Mouse (Mus musculus) thymus, postnatal 36 days (tissue): ENCODE results near the gene Slc28a1.

ENCODE experiments used
- DNase-seq, 2 experiments: peaks; one replicate each; pipeline ENCODE4 v3.0.0; 2022; ENCODE audit warnings: mixed read lengths in 2 of 2

Slc28a1 gene

DNA sequence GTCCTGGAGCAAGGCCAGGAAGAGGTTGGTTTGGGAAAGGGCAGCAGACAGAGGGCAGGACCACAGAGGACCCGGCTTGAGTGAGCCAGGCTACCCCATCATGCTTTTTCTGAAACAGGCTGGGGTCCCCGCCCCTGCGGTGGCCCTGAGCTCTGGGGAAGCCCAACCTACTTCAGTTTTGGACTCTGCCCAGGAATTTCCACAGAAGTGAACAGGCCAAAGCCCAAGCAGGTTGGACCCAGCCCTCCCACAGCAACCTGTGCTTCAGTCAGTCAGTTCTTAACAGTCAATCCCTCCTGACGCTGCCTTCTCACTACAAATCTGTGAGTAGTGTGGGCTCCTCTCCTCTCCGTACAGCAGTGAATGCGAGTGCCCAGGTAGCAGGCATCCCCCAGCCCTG, at the start of gene Slc28a1:
TSS of gene Slc28a1 (plus strand) at position 245 of the 400 bp plus-strand sequence.
- DNase-seq: no peak

DNA sequence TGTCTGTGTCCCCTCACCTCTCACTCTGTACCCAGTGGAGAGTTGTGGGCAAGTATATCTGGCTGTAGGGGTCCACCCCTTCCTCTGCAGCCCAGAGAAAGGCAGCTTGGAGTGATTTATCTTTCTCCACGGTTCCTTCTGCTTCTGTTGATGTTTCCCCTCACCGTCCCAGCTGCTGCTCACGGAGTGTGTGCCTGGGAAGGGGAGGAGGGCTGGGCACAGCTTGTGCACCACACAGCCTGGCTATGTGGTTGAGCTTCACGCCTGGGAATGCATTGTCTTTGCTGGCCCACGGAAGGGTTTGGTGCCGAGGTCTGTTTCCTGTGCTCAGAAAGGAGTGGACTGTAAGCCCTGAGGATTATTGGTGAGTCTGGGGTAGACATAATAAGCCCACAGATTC, 47.9 kb upstream of the Slc28a1 start:
- no peak for DNase-seq

DNA sequence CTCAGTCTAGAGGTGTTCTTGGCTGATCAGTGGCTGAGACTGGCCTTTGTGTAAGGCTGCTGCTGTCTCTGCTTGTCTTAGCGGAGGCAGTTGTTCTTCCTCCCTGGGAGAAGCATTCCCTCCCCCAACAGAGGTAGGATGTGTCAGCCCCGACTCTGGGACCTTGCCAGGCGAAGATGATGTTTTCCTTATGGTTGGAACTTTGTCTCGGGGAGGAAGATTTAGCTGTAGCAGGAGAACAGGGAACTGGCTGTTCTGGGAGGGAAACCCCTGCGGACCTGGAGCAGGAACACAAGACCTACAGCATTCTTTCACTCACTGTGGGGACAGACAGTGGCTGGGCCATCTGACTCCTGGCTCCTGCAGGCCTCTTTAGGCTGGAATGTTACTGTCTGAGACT, 42.1 kb upstream of the Slc28a1 start:
- no peak for DNase-seq

DNA sequence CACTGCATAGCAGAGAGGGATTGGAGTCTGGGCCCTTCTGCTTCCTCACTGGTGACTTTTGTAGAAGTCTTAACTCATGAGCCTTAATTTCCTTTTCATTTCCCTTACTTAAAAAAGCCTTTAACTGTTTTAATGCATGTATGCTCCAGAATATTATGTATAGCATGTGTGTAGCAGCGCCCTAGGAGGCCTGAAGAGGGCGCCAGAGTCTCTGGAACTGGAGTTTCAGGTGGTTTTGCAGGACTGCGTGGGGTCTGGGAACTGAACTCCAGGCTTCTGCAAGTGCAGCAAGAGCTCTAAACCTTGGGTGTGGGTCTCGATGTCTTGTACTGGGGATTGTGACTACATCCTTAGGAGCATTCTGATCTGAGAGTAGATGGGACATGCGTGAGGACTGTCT, 41.3 kb upstream of the Slc28a1 start:
- DNase-seq: peak; percentile 20 to 22

DNA sequence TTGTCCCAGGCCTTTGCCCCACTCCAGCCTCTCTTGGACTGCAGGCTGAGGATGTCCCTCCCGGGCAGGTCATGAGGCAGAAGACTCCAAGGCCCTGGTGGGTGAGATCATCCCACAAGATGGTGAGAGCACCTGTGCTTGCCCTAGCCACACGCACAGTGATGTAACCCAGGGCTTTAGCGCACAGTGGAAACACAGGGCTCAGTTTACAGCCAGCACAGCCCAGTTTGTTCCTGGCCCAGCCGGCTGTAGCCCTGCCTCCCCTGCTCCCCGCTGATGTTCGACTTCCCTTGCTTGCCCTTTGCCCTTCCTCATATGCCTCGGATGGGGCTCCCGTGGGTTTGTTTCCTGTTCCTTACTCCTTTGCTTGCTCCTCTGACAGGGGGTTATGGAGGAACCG, 40.1 kb upstream of the Slc28a1 start:
- DNase-seq: peak; percentile 44 to 64

DNA sequence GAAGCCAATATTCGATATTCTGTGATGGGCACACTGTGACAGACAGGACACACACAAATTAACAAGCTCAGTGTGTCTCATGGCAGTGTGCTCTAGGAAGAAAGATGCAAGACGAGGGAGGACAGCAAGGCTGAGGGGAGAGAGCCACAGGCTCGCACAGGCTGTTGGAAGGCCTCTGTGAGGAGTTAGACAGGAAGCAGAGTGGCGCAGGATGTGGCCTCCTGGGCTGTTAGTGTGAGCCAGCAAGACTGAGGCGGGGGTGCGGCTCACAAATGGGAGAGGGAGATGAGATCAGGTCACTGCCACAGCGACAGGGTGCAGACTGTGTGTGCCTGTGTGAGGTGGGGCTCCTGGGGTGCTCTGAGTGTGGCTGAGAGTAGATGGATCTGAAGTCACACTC, 39.3 kb upstream of the Slc28a1 start:
- peak; percentile 73 to 84 for DNase-seq

DNA sequence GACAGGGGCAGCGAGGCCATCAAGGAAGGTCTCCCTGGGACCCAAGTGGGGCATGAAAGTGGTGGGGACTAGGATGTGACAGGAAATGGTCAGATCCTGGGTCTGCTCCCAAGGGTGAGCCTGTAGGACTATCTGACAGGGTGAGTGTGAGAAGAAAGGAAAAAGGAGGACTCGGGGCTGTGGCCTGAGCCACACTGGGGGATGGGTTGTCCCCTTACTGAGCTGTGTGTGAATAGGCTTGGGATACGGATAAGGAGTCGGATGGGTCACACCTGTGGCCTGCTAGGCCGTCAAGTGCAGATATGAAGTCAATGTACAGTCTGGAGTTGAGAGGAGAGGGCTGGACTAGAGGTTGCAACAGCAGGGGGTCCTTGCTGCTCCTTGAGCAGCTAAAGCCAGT, 38.9 kb upstream of the Slc28a1 start:
- no peak for DNase-seq

DNA sequence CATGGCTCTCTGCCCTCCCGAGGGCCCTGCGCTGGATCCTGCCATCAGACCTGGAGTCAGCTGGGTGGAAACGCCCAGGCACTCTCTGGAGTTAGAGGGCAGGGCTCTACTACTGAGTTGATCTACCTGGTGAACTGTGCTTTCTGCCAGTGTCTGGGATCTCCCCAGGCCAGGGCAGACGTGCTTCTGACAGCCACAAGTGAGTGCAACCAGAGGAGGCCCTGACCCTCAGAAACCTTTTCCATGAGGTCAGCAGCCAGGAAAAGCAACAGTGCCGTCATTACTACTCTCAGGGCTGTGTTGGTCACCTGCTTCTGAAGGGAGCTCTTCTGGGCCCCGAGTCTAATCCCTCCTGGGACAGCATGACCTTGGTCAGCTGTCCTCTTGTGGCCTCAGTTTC, 37.6 kb upstream of the Slc28a1 start:
- no peak for DNase-seq

DNA sequence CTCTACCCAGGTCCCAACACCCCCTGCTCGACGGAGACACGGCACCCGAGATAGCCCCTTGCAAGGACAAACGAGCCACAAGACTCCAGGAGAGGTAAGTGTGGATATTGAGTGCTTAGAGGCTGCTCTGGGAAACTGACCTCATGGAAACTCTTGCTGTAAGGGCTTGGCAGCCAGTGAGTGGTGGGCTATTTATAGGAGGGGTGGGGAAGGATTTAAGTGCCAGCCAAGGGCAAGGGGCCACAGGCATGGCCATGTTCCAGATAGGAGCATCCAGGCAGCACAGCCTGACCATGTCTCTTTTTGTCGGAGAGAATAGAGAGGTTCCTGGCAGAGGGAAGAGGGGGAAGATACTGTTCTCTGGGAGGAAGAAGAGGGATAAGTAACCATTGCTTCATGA, 35.9 kb upstream of the Slc28a1 start:
- no peak for DNase-seq

DNA sequence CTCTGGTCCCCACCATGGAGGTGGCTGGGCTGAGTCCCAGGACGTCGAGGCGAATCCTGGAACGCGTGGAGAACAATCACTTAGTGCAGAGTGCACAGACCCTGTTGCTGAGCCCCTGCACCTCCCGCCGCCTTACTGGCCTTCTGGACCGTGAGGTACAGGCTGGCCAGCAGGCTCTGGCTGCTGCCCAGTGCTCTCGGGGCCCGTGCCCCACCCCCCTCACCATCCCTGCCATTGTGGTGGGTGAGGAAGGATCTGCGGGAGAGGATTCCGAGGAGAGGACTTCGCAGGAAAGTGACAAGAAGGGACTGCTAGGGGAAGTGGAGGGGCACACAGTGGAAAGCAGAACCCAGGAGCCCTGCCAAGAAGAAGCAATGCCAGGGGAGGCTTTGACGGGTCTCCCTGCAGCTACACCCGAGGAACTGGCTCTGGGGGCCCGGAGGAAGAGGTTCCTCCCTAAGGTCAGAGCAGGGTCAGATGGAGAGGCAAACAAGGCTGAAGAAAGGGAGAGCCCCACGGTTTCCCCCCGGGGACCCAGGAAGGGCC, 21.1 kb upstream of the Slc28a1 start:
- no peak for DNase-seq

DNA sequence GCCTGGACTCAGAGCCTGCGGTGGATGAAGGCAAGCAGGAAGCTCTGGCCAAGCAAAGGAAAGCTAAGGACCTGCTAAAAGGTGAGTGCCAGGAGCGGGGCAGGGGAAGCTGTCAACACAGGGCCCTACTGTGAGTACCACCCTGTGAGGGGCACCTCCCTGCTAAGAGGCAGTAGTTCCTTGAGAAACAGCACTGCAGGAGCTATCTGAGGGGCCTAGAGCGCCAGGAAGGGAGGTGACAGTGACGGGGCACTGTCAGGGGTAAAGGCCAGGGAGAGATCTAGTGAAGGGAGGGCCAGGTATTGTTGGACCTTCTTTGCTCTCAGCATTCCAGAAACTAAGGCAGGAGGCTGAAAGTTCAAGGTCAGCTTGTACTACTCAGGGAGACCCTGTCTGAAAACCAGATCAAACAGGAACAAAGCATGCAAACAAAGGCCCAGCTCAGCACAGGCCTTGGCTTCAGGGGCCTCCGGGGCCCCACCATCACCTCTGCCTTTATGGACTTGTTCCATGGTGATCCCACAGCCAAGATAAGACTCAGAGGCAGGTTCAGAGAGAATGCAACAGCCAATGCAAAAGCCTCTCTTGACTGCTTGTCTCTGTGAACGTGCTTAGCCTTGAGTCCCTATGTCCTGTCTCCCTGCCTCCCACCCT, 20.4 kb upstream of the Slc28a1 start:
- DNase-seq: no peak

DNA sequence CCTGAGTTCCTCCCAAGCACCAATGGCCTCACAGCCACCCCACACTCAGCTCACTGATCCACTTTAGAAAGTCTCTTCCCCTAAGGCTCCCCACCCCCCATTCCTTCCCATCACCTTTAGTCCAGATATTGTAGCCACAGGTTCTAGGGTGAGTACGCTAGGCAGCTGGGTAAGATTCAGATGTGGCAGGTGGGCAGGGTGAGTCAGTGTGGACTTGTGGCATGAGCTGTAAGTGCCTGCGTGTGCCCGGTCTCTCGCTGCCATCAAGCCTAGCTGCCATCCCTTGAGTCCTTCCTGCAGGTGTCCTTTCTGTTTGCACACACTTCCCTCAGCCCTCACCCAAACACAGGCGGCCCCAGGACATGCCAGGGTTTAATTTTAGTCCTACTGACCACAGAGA, 14.3 kb upstream of the Slc28a1 start:
- DNase-seq: no peak

DNA sequence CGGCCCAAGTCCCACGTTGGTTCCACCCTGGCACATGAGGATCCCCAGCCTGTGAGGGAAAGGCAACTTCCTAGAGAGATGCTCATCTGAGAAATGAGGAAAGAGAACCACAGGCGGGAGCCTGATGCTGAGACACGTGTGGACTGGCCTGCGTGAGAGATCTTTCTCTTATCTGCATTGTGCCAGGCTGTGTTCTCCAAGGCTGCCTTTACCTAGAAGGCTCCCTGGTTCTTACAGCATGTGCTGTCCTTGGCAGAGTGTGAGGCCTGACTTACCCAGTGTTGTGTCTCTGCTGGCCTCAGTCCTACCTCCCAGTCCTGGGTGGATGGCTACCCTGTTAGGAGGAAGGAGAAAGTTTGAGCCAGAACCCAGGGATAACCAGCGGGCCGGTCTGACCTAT, 11.7 kb upstream of the Slc28a1 start:
- no peak for DNase-seq

DNA sequence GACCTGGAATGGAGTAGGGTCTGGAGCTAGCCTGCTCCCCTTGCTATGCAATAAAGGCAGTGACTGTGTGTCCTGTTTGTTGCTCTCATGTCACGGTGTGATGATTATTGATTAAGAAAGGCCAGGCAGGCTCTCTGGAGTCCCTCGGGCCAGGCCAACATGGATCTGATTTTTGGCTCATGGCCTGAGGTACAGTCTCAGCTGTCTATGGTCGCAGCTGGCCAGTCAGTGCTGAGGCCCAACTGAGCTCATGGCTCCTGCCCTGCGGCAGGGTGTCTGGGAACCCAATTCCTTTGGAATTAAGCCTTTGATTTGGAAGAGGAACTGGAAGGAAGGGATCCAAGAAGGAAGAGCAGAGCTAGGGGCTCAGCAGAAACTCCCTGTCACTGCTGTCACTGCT, 9.1 kb upstream of the Slc28a1 start:
- DNase-seq: no peak

DNA sequence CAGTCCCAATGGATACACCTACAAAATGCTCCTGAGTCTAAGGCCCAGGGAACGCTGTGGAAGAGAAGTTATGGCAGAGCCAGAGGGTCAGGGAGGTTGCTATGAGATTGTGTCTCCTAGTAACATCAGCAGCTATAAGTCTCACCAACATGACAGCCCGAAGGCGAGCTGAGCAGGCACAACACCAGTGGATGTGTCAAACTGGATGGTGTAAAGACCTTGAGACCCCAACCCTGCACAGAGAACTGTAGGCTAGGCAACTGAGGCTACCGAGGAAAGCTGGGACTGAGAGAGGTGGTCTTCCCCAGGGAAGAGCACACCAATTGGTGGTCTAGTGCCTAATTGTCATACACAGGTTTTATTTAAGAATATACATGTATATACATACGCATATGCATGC, 6.4 kb upstream of the Slc28a1 start:
- no peak for DNase-seq

DNA sequence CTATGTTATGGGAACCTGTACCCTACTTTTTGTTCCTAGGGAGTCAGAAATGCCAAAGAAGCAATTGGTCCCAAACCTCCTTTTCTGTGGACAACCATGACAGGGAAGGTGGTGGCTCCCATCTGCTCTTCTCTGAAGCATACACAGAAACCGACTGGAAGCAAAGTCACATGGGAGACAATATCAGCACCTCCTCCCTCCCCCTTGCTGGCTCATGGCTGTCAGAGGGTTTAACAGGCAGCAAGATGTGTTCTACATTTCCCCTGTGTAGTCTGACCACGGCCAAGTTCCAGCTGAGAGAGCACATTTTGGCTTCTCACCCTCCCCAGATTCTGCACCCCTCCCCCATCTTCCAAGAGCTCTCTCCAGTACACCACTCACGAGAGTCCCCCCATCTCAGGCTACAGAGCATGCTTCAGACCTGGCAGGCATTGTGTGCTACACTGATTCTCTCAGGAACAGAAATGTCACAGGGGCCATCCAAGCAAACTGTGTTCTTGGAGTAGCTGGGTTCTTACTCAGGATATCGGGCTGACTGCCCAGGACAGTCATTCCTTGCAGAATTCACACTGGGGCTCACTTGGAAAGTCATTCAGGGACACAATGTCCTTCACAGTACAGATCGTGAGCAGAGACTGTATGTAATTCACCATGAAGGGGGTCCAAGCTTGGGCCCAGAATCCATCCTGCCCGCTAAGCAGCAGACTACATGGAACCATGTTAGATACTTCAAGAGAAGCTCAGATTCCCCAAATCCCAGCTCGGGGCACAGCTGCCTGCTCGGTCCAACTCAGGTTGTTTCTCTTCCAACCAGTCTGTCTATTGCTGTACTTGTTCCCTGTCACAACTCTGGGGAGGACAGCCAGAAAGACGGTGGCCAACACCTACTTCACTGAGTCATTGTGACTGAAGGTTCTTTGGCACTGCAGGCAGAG, 4.6 kb upstream of the Slc28a1 start:
- DNase-seq: no peak

DNA sequence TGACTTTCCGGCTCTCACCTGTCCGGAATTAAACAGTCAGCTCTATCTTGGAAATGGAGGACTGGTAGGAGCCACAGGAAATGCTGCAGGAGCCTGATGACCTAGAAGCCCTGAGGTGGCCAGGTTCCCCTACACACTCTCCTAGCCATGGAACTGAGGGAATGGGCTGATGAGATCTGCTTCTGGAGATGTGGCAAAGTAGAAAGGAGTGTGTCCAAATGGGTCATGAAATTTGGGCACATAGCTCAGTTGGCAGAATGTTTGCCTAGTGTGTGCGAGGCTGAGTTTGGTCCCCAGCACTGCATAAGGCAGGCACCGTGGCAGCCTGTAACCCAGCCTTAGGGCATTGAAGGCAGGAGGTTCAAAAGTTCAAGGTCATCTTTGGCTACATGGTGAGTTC, 3.8 kb upstream of the Slc28a1 start:
- DNase-seq: no peak

DNA sequence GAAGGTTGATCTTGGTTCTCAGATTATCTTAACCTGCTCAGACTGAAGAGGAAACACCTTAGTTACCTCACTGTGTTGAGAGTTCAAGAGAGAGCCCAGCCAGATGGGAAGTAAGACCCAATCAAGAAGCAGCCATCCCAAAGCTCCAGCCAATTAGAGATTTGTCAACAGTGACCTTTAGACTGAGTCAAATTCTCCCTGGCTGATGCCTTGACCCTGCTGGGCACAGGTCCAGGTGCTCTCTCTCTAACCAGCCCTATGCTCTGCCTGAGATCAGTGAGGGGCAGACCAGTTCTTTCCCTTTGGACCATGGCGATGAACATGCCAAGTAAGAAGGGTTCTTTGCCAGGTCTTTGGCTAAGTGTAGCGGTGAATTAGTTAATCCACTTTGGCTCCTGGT, 2.9 kb upstream of the Slc28a1 start:
- DNase-seq: no peak

DNA sequence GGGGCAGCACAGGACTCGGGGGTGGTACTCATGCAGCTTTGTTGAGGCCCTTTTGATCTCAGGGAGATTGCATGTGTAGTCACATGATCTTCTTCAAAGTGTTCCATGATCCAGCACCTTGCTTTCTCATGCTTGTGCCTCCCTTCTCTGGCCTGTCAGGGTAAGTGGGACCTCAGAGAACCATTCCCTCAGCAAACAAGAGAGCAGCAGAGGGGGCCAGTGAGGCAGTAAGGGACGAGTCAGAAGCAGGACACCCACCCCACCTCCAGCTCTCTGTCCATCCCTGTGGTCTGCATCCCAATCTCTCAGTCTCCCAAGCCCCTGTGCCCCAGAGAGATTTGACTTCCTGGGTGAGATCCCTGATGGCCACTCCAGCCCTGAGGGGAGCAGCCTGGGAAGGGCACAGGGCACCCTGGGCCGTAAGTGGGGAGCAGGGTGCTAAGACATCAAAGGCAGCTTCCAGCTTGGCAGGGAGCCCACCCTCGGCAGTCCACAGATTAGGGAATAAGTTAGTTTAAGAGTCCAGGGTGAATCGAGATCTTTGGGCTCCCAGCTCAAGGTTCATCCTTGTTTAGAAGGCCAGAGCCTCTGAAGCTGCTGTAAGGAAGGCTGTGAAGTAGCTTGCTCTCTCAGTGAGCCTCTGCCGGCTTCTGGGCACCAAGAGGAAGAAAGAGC, 1.8 kb upstream of the Slc28a1 start:
- DNase-seq: no peak

DNA sequence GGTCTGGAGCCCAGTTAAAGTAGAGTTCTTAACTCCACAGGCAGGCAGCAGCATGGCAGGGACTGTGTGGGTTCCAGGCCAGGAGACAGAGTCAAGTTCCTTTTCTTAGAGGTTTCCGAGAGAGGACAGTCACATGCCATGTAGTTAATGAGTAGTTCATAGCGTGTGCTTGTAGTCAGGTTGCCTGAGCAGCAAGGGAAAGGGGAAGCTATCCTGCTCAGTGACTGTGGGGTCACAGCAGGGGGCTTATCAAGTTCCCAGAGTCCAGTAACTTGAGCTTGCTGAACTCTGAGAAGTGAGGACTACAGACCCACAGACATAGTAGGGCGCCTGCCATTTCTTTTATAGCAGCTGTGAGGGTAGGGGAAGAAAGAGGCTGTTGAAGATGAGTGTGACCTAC, 6.5 kb downstream of the Slc28a1 start:
- no peak for DNase-seq

DNA sequence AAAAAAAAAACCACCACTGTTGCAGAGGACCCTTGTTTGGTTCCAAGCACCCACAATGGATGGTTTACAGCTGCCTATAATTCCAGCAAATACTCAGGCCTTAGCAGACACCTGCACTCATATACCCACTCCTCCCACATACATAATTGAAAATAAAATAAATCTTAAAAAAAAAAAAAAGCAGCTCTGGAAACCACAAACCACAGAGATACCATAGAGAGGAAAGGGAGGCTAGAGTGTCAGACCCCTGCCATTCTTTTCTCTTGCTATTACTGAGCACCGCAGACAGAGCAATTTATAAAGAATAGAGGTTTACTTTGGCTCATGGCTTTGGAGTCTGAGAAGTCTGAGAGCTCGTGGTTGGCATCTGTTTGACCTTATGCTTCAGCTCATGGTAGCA, 8.2 kb downstream of the Slc28a1 start:
- no peak for DNase-seq

DNA sequence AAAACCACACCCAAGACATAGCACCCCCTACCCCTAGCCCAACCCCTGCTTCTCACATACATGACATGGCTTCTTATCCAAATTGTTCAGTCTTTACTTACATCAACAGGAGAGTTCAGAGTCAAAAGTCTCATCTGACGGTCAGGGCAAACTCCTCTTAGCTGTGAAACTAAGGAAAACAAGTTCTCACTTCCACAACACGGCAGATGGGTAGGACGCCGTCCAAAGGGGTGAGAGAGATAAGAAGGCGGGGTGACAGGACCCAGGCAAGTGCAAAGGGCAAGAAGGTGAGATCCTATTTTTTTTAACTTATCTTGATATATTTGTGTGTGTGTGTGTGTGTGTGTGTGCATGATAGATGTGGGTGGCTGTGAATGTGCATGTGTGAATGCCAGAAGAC, 9.0 kb downstream of the Slc28a1 start:
- DNase-seq: no peak

DNA sequence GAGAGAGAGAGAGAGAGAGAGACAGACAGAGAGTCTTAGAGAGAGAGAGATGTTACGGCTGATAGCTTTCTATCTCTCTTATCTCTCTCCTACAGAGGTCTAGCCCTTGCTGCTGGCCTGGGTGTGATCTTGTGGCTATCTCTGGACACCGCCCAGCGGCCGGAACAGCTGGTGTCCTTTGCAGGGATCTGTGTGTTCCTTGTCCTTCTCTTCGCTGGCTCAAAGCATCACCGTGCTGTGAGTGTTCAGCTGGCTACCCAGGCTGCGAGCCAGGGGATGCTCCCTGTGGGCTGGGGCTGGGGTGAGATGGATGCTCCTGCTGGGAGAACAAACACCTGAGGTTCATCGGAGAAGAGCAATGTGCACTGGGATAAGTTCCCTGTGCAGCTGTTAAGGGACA, 10.2 kb downstream of the Slc28a1 start:
- no peak for DNase-seq
